Mouse (Mus musculus): ENCODE results near the gene Plekhg3.

The Plekhg3 gene

GRCm38 (mm10) chr12:76623374-76623773 lies 92.7 kb downstream of the Plekhg3 start:
- no peak for DNase-seq (ENCODE audit: low spot score)

Measured in spleen, adult 12 weeks (tissue).